Mouse (Mus musculus) liver, embryonic 14.5 days (tissue): ENCODE data around the gene Sugct.

Experiments used
- CTCF ChIP-seq: IDR thresholded peaks from 2 replicates; pipeline ENCODE4 v1.5.1; 2016; ENCODE audit warnings: antibody characterized with exemption, low read depth, control low read depth
- EP300 ChIP-seq: IDR thresholded peaks from 2 replicates; pipeline ENCODE4 v1.6.1; 2016; ENCODE audit warnings: antibody characterized with exemption, low read depth

- TF ChIP-seq CTCF (no peak), EP300 (no peak)
Measured at GRCm38 (mm10) chr13:16935029-16935428, 760.3 kb downstream of the Sugct start.
